Mouse (Mus musculus) C3H10T1/2 (cell line): ENCODE data around the gene Rpl10. TPM values are rescaled to one million over a fixed set of nuclear protein-coding genes. Genes with fewer than 3 reads are reported as not detected.

Experiments
- polyA plus RNA-seq, 2 experiments: library from polyadenylated mRNA; unstranded; fragments of >200 nt; fragmentation: generic; extraction: Trizol; gene quantifications; one replicate each; pipeline ENCODE4 v1.2.1; 2012; ENCODE audit warnings: missing spikeins in 2 of 2

Gene Rpl10
- 1,000 to 10,000 TPM; 3,936 to 5,898 TPM for polyA plus RNA-seq

DNA sequence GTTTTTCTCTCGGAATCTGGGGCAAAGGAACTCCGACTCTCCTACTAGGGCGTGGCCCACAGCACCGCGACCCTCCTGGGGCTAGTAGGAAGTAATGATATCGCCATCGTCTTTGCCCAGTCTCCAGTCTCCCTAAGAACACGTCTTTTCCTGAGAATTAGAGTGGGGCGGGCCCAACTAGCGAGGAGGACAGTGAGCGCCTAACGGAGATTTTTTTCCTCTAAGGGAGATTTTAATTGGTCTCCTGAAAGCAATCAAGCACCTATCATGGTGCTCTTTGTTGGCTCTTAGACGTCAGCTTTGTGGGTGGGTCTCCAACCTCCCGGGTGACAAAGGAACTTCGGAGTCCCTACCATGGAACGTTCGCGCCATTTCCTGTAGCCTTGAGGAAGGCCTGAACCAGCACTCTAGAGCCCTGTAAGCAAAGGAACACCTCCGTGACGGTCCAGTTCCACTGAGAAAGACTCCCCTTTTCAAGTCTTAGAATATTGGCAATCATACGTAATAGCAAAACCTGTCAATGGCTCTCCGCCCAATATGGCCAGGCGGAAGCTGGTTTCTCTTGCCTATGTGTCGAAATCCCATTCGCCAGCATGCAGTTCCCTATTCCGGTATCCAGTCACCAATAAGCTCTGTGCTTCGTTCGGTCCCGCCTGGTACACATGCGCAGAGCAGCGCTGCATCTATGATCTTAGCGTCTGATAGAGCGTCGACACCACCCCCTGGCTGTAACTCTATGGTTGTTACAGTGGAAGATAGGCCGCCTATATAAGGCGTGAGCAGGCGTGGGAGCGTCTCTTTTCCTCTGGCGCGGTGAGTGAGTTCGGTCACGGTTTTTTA, at the start of gene Rpl10:
Gene Rpl10, plus strand, starts transcription at position 751 of the 840 bp plus-strand sequence.

DNA sequence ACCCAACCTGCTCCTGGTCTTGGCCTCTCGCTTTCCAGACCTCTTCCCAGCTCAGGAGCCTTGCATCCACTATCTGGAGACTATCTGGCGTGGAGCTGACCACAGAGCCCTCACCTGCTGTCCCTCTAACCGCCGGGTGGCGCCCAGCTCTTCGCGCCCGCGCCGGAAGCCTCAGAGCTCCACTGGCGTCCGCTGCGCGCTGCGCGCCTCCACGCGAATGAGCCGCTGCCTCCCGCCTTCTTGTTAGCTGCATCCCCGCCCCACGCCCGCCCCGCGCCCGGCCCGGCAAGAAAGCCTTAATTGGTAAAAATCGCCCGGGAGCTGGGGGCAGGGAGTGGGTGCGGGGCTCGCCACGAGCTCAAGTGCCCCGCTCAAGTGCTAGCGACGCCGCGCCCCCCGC, 21.0 kb upstream of the Rpl10 start, which contains the start of gene Flna:
Gene Flna, minus strand, starts transcription at position 206 of the 400 bp plus-strand sequence.

DNA sequence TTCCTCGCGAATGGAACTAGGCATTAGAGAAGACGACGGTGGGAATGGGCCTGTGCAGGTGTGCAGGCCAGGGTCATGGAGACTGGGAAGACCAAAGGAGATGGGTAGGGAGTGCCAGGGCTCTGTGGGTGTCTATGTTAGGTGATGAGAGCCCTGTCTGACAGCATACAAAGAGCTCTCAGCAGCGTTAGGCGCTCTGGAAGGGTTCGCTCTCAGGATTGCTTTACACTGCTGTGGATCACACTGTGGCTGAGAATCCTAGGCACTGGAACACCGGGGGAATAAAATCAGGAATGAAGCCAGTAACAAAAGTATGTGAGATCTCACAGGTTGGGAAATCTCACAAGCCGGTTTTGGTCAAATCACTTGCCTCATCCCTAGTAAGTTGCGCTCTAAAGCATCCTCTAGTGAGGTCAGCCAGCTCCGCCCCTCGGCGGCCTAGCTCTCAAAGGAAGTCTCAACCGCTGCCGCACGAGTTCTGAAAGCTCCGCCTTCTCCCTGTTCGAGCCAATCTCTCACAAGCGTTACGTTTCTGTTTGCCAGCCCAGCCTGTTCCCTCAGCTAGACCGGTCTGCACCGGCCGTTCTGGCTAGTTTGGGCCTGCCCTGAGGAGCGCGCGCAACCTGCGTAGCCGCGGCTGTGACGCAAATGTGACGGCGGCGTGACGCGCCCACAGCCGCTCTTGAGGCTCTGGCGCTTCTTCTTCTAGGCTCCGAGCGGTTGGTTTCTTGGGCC, 16.3 kb upstream of the Rpl10 start, which contains the start of gene Emd:
Gene Emd, plus strand, starts transcription at position 535 of the 735 bp plus-strand sequence.

GRCm38 (mm10) chrX:74281732-74282394, 11.3 kb downstream of the Rpl10 start, which contains the start of the genes Taz and Dnase1l1:
Gene Taz, plus strand, starts transcription at chrX:74281912.
Gene Dnase1l1, minus strand, starts transcription at chrX:74282337.

DNA sequence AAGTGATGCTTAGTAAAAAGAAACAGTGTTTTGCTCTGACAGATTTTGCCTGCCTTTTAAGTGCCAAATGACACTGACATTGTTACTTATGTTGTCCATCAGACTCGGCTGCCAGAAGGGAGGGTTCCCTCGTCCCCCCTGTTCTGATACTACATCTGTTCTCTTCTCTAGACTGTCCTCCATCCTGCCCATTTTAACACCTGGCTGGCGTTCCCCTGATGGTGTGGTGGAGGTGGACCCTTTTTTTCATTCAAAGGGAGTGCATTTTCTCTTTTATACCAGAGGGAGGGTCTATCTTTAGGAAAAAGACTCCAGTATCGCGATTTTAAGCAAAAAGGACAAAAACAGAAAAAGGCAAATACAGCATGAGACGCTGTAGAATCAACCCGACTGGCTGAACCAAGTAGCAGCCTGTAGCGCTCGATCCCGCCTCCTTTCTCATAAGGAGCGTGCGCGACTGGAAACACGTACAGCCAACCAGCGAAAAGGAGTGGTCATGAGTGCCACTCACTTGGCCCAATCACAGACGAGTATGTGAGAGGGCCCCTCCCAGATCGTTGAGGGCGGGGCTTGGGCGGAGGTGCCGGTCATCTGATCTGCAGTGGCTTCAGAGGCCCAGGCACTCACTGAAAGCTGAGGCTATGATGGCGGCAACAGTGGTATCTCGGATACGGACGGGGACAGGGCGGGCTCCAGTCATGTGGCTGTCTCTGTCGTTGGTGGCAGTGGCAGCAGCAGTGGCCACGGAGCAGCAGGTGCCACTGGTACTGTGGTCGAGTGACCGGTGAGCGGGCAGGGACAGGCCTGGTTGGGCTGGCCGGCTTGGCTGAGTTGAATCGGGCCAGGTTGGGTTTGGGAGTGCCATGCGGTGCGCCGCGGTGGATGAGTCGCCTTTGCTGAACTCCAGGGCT, 26.2 kb downstream of the Rpl10 start, which contains the start of gene Atp6ap1:
Gene Atp6ap1, plus strand, starts transcription at position 560 of the 911 bp plus-strand sequence.

DNA sequence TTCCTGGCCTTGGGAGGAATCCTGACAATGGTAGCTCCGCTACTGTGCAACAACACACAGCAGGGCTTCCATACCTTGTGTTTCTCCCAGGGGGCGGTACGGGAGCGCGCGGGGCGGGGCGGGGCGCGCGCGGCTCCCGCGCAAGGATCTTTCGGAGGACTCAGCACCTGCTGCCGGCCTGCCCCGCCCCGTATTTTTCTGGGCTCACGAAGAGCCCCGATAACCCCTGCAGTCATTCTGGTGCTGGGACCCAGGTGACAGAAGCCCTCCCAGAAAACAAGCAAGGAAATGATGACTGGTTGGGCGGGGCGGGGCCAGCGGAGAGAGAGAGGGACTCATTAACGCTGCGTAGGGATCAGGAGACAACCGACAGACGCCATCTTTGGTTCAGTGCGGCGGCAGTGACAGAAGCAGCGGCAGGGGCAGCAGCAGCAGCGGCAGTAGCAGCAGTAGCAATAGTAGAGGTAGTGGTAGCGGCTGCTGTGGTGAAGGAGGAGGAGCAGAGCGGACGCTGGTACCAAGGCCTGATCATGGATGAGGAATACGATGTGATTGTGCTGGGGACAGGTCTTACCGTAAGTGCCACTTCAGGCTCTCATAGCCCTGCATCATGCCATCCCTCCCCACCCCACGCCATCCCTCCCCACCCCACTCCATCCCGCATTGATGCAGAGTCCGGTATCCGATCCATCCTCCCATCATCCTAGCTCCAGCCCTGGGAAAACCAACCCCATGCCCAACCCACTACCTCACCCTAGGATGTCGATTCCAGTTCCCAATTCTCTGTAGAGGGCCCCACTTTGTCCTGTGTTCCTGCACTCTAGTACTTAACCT, 34.5 kb downstream of the Rpl10 start, which contains the start of gene Gdi1:
Gene Gdi1, plus strand, starts transcription at position 132 of the 834 bp plus-strand sequence.

GRCm38 (mm10) chrX:74312540-74313464, 42.2 kb downstream of the Rpl10 start, which contains the start of gene Fam50a:
Gene Fam50a, plus strand, starts transcription at chrX:74313033.

Other genes starting within 250 kb of the Rpl10 start
- gene Irak1, start 246.9 kb upstream of the Rpl10 start, polyA plus RNA-seq: 10 to 100 TPM; 18.9 to 33.1 TPM
- gene Opn1mw, start 143.3 kb upstream of the Rpl10 start, polyA plus RNA-seq: under 1 TPM; 0.05 to 0.50 TPM
- gene Mecp2, start 135.4 kb upstream of the Rpl10 start, polyA plus RNA-seq: 1 to 10 TPM; 6.4 to 8.6 TPM
- not detected for gene Tex28, start 103.0 kb upstream of the Rpl10 start, polyA plus RNA-seq
- not detected for gene Tktl1, start 93.6 kb upstream of the Rpl10 start, polyA plus RNA-seq
- 100 to 1,000 TPM; 461 to 590 TPM for gene Flna, start 21.0 kb upstream of the Rpl10 start, polyA plus RNA-seq
- 100 to 1,000 TPM; 110 to 114 TPM for gene Emd, start 16.1 kb upstream of the Rpl10 start, polyA plus RNA-seq
- 10 to 100 TPM; 10.8 to 46.7 TPM for gene Taz, start 11.1 kb downstream of the Rpl10 start, polyA plus RNA-seq
- gene Dnase1l1, start 11.5 kb downstream of the Rpl10 start, polyA plus RNA-seq: 10 to 100 TPM in 1 of 2 experiments, 1 to 10 TPM in 1; 5.6 to 17.8 TPM
- 100 to 1,000 TPM in 1 of 2 experiments, 10 to 100 TPM in 1; 68.8 to 159 TPM for gene Atp6ap1, start 26.3 kb downstream of the Rpl10 start, polyA plus RNA-seq
- 100 to 1,000 TPM in 1 of 2 experiments, 10 to 100 TPM in 1; 15.1 to 104 TPM for gene Gdi1, start 34.2 kb downstream of the Rpl10 start, polyA plus RNA-seq
- 10 to 100 TPM; 36.1 to 51.7 TPM for gene Fam50a, start 42.2 kb downstream of the Rpl10 start, polyA plus RNA-seq
- gene Plxna3, start 58.3 kb downstream of the Rpl10 start, polyA plus RNA-seq: 10 to 100 TPM in 1 of 2 experiments, 1 to 10 TPM in 1; 2.9 to 29.9 TPM
- gene Lage3, start 82.8 kb downstream of the Rpl10 start, polyA plus RNA-seq: 100 to 1,000 TPM in 1 of 2 experiments, 10 to 100 TPM in 1; 80.4 to 114 TPM
- gene Ubl4a, start 102.4 kb downstream of the Rpl10 start, polyA plus RNA-seq: 100 to 1,000 TPM in 1 of 2 experiments, 10 to 100 TPM in 1; 43.7 to 146 TPM
- 10 to 100 TPM; 16.1 to 17.9 TPM for gene Slc10a3, start 102.5 kb downstream of the Rpl10 start, polyA plus RNA-seq
- 10 to 100 TPM; 12.8 to 47.3 TPM for gene Fam3a, start 122.5 kb downstream of the Rpl10 start, polyA plus RNA-seq
- gene Ikbkg, start 122.5 kb downstream of the Rpl10 start, polyA plus RNA-seq: 10 to 100 TPM in 1 of 2 experiments, 1 to 10 TPM in 1; 7.0 to 15.8 TPM
- gene G6pdx, start 158.4 kb downstream of the Rpl10 start, polyA plus RNA-seq: 100 to 1,000 TPM in 1 of 2 experiments, 10 to 100 TPM in 1; 71.9 to 103 TPM
- not detected for gene Gm6880, start 210.6 kb downstream of the Rpl10 start, polyA plus RNA-seq